Mouse (Mus musculus): ENCODE data around the gene Gm20388. TPM values are rescaled to one million over a fixed set of nuclear protein-coding genes. Genes with fewer than 3 reads are reported as not detected.

Gm20388 gene
- not detected in 2 replicates for polyA plus RNA-seq (2014; fragmentation: Nextera tagmentation; extraction: Ambion mirVana)

- peaks cover 36% of the 10 kb centered on the region for H3K4me1 ChIP-seq (replicated peaks; ENCODE audit: control insufficient read depth, insufficient read depth, low read length)
- H3K36me3 ChIP-seq (replicated peaks; ENCODE audit: control insufficient read depth, insufficient read depth): no peaks in the 10 kb centered on the region
- H3K4me2 ChIP-seq (replicated peaks): peak within 1 kb of the TSS; percentile 89
- peak within 1 kb of the TSS; percentile 94 for H3K27ac ChIP-seq
- H3K9me3 ChIP-seq (ENCODE audit: control insufficient read depth, low read length): no peaks in the 10 kb centered on the region
- H3K4me3 ChIP-seq (replicated peaks; ENCODE audit: low read length): peak within 1 kb of the TSS; percentile 77
- under 1% methylated on average over 50 of the region's 97 CpGs for WGBS
- H3K27me3 ChIP-seq (ENCODE audit: control insufficient read depth, insufficient read depth, low read length): no peaks in the 10 kb centered on the region
- DNase-seq (ENCODE audit: low spot score) (peak; percentile 92), ATAC-seq (ENCODE audit: low FRiP score) (peak; percentile 93)
- H3K9ac ChIP-seq: peak within 1 kb of the TSS; percentile 87
These were observed at the start of gene Gm20388 for GRCm38 (mm10) chr8:119910547-119911257. Gene Gm20388, plus strand, starts transcription at chr8:119910841.

- WGBS: 1% methylated on average over 34 of the region's 35 CpGs
- H3K27ac ChIP-seq: peak within 1 kb of the TSS; percentile 32; the same call in 1 of the 2 replicates
- ATAC-seq (ENCODE audit: low FRiP score) (peak; percentile 95), DNase-seq (ENCODE audit: low spot score) (peak; percentile 91)
- no peaks in the 10 kb centered on the region for H3K27me3 ChIP-seq (ENCODE audit: control insufficient read depth, insufficient read depth, low read length)
- H3K9ac ChIP-seq: peak within 1 kb of the TSS; percentile 68
- H3K4me3 ChIP-seq (replicated peaks; ENCODE audit: low read length): peak within 1 kb of the TSS; percentile 59
- H3K9me3 ChIP-seq (ENCODE audit: control insufficient read depth, low read length): no peaks in the 10 kb centered on the region
- H3K4me2 ChIP-seq (replicated peaks): peak within 1 kb of the TSS; percentile 72
- no peaks in the 10 kb centered on the region for H3K36me3 ChIP-seq (replicated peaks; ENCODE audit: control insufficient read depth, insufficient read depth)
- peaks cover 12% of the 10 kb centered on the region; the same call in 1 of the 2 replicates for H3K4me1 ChIP-seq (replicated peaks; ENCODE audit: control insufficient read depth, insufficient read depth, low read length)
These were observed 48.8 kb upstream of the Gm20388 start, which contains the start of gene Klhl36 for GRCm38 (mm10) chr8:119861706-119862389. Gene Klhl36, plus strand, starts transcription at chr8:119862266.

GRCm38 (mm10) chr8:119862390-119862734 lies 48.3 kb upstream of the Gm20388 start:
- no peaks in the 10 kb centered on the region for H3K36me3 ChIP-seq (replicated peaks; ENCODE audit: control insufficient read depth, insufficient read depth)

GRCm38 (mm10) chr8:119862749-119863148 lies 47.9 kb upstream of the Gm20388 start:
- Histone ChIP-seq H3K4me2 (replicated peaks) (peak overlapping the region; percentile 72), H3K9me3 (ENCODE audit: control insufficient read depth, low read length) (no peaks in the 10 kb centered on the region), H3K4me3 (replicated peaks; ENCODE audit: low read length) (peak overlapping the region; percentile 59), H3K27me3 (ENCODE audit: control insufficient read depth, insufficient read depth, low read length) (no peaks in the 10 kb centered on the region), H3K27ac (no peak overlapping the region), H3K9ac (peak overlapping the region; percentile 68), H3K4me1 (replicated peaks; ENCODE audit: control insufficient read depth, insufficient read depth, low read length) (peaks cover 12% of the 10 kb centered on the region; the same call in 1 of the 2 replicates), H3K36me3 (replicated peaks; ENCODE audit: control insufficient read depth, insufficient read depth) (no peaks in the 10 kb centered on the region)
- ATAC-seq (ENCODE audit: low FRiP score) (no peak), DNase-seq (ENCODE audit: low spot score) (no peak)
- WGBS: 9% methylated on average over 6 of the region's 6 CpGs

More at GRCm38 (mm10) chr8:119862390-119862734, 48.3 kb upstream of the Gm20388 start:
- Histone ChIP-seq H3K9me3 (ENCODE audit: control insufficient read depth, low read length) (no peaks in the 10 kb centered on the region), H3K4me1 (replicated peaks; ENCODE audit: control insufficient read depth, insufficient read depth, low read length) (peaks cover 12% of the 10 kb centered on the region; the same call in 1 of the 2 replicates), H3K4me3 (replicated peaks; ENCODE audit: low read length) (peak overlapping the region; percentile 59), H3K4me2 (replicated peaks) (peak overlapping the region; percentile 72), H3K9ac (peak overlapping the region; percentile 68), H3K27ac (peak overlapping the region; percentile 32; the same call in 1 of the 2 replicates), H3K27me3 (ENCODE audit: control insufficient read depth, insufficient read depth, low read length) (no peaks in the 10 kb centered on the region)
- DNase-seq (ENCODE audit: low spot score) (no peak), ATAC-seq (ENCODE audit: low FRiP score) (no peak)
- under 1% methylated on average over 18 of the region's 19 CpGs for WGBS

- Histone ChIP-seq H3K27me3 (ENCODE audit: control insufficient read depth, insufficient read depth, low read length) (no peaks in the 10 kb centered on the region), H3K9ac (no peak overlapping the region), H3K27ac (no peak overlapping the region), H3K36me3 (replicated peaks; ENCODE audit: control insufficient read depth, insufficient read depth) (peaks cover 40% of the 10 kb centered on the region), H3K4me3 (replicated peaks; ENCODE audit: low read length) (no peak overlapping the region), H3K9me3 (ENCODE audit: control insufficient read depth, low read length) (peaks cover 11% of the 10 kb centered on the region), H3K4me1 (replicated peaks; ENCODE audit: control insufficient read depth, insufficient read depth, low read length) (no peaks in the 10 kb centered on the region), H3K4me2 (replicated peaks) (no peak overlapping the region)
- 81% methylated on average over 20 of the region's 20 CpGs for WGBS
- ATAC-seq (ENCODE audit: low FRiP score) (no peak), DNase-seq (ENCODE audit: low spot score) (no peak)
These were observed 41.0 kb upstream of the Gm20388 start for GRCm38 (mm10) chr8:119869616-119870015.

GRCm38 (mm10) chr8:119873181-119873580 lies 37.5 kb upstream of the Gm20388 start:
- Histone ChIP-seq H3K36me3 (replicated peaks; ENCODE audit: control insufficient read depth, insufficient read depth) (peaks cover 58% of the 10 kb centered on the region), H3K9ac (no peak overlapping the region), H3K4me3 (replicated peaks; ENCODE audit: low read length) (no peak overlapping the region), H3K27ac (no peak overlapping the region), H3K4me2 (replicated peaks) (no peak overlapping the region), H3K27me3 (ENCODE audit: control insufficient read depth, insufficient read depth, low read length) (no peaks in the 10 kb centered on the region), H3K9me3 (ENCODE audit: control insufficient read depth, low read length) (peaks cover 11% of the 10 kb centered on the region), H3K4me1 (replicated peaks; ENCODE audit: control insufficient read depth, insufficient read depth, low read length) (no peaks in the 10 kb centered on the region)
- no peak for DNase-seq (ENCODE audit: low spot score)
- no peak for ATAC-seq (ENCODE audit: low FRiP score)
- WGBS: 97% methylated on average over 1 of the region's 1 CpGs

GRCm38 (mm10) chr8:119881301-119881700 lies 29.3 kb upstream of the Gm20388 start:
- Histone ChIP-seq H3K4me1 (replicated peaks; ENCODE audit: control insufficient read depth, insufficient read depth, low read length) (no peaks in the 10 kb centered on the region), H3K27me3 (ENCODE audit: control insufficient read depth, insufficient read depth, low read length) (no peaks in the 10 kb centered on the region), H3K4me3 (replicated peaks; ENCODE audit: low read length) (no peak overlapping the region), H3K27ac (no peak overlapping the region), H3K4me2 (replicated peaks) (no peak overlapping the region), H3K36me3 (replicated peaks; ENCODE audit: control insufficient read depth, insufficient read depth) (peaks cover 11% of the 10 kb centered on the region), H3K9me3 (ENCODE audit: control insufficient read depth, low read length) (no peaks in the 10 kb centered on the region), H3K9ac (no peak overlapping the region)
- DNase-seq (ENCODE audit: low spot score) (no peak), ATAC-seq (ENCODE audit: low FRiP score) (no peak)
- WGBS: 74% methylated on average over 6 of the region's 6 CpGs

GRCm38 (mm10) chr8:119881917-119882316 lies 28.7 kb upstream of the Gm20388 start:
- Histone ChIP-seq H3K36me3 (replicated peaks; ENCODE audit: control insufficient read depth, insufficient read depth) (peaks cover 5% of the 10 kb centered on the region; the same call in 1 of the 2 replicates), H3K4me1 (replicated peaks; ENCODE audit: control insufficient read depth, insufficient read depth, low read length) (no peaks in the 10 kb centered on the region), H3K4me3 (replicated peaks; ENCODE audit: low read length) (no peak overlapping the region), H3K9ac (no peak overlapping the region), H3K9me3 (ENCODE audit: control insufficient read depth, low read length) (no peaks in the 10 kb centered on the region), H3K27me3 (ENCODE audit: control insufficient read depth, insufficient read depth, low read length) (no peaks in the 10 kb centered on the region), H3K4me2 (replicated peaks) (no peak overlapping the region), H3K27ac (no peak overlapping the region)
- DNase-seq (ENCODE audit: low spot score): no peak
- WGBS: 83% methylated on average over 8 of the region's 8 CpGs
- ATAC-seq (ENCODE audit: low FRiP score): no peak

- Histone ChIP-seq H3K27me3 (ENCODE audit: control insufficient read depth, insufficient read depth, low read length) (no peaks in the 10 kb centered on the region), H3K36me3 (replicated peaks; ENCODE audit: control insufficient read depth, insufficient read depth) (no peaks in the 10 kb centered on the region), H3K4me1 (replicated peaks; ENCODE audit: control insufficient read depth, insufficient read depth, low read length) (no peaks in the 10 kb centered on the region), H3K27ac (no peak overlapping the region), H3K9me3 (ENCODE audit: control insufficient read depth, low read length) (no peaks in the 10 kb centered on the region), H3K9ac (no peak overlapping the region), H3K4me3 (replicated peaks; ENCODE audit: low read length) (no peak overlapping the region), H3K4me2 (replicated peaks) (no peak overlapping the region)
- DNase-seq (ENCODE audit: low spot score) (no peak), ATAC-seq (ENCODE audit: low FRiP score) (no peak)
- 89% methylated on average over 7 of the region's 7 CpGs for WGBS
These were observed 27.4 kb upstream of the Gm20388 start for GRCm38 (mm10) chr8:119883281-119883680.
